Mouse (Mus musculus): ENCODE results near the gene Idh2. TPM values are rescaled to one million over a fixed set of nuclear protein-coding genes. Genes with fewer than 3 reads are reported as not detected.
"Not testable (repeated sequence)": the region's sequence is repeated elsewhere in the genome, so short reads cannot be mapped to it uniquely, and the experiment has no call there.

Idh2 gene
- total RNA-seq, 1 experiment = 108 TPM

- in situ Hi-C loops (cut with MboI; ENCODE audit: low sequenced_read_pairs in 2 of 2, unreplicated experiment in 2 of 2) = no loop called here
- H3K9me3 ChIP-seq (ENCODE audit: control insufficient read depth, insufficient read depth, low read depth, low read length) = no peaks in the 10 kb centered on the region
- H3K9ac ChIP-seq (ENCODE audit: insufficient read depth, low read depth, low read length, poor library complexity, severe bottlenecking) = no peak overlapping the region
- TF ChIP-seq MAFK (IDR thresholded peaks at IDR 0.05; ENCODE audit: insufficient read depth, low read depth, low read length) (no peak), ZC3H11A (IDR thresholded peaks at IDR 0.05; ENCODE audit: borderline replicate concordance, low read depth, low read length) (no peak), HCFC1 (IDR thresholded peaks at IDR 0.05; ENCODE audit: borderline replicate concordance, insufficient read depth, low read length) (no peak), ZNF384 (IDR thresholded peaks at IDR 0.05; ENCODE audit: low read depth, low read length) (no peak), CHD2 (IDR thresholded peaks at IDR 0.05; ENCODE audit: low read depth, low read length) (no peak)
- peaks cover 2 to 12% of the 10 kb centered on the region in 2 experiments; a peak in 1 of 4 replicates for H3K4me1 ChIP-seq (ENCODE audit: control insufficient read depth in 2 of 2, insufficient read depth in 2 of 2, low read length in 2 of 2, poor library complexity in 1 of 2)
- H3K4me3 ChIP-seq (ENCODE audit: insufficient read depth in 1 of 2, low read depth in 1 of 2, low read length in 2 of 2, poor library complexity in 1 of 2, severe bottlenecking in 1 of 2) = no peak overlapping the region
- no peak for DNase-seq (ENCODE audit: low read depth, low spot score)
- no peaks in the 10 kb centered on the region for H3K36me3 ChIP-seq (ENCODE audit: control insufficient read depth, insufficient read depth, low read length, poor library complexity, severe bottlenecking)
- no peak overlapping the region for H3K27ac ChIP-seq (ENCODE audit: insufficient read depth, low read depth, low read length, poor library complexity, severe bottlenecking)
Observed at GRCm38 (mm10) chr7:80138375-80138774, 23.2 kb upstream of the Idh2 start.

- Histone ChIP-seq H3K9ac (ENCODE audit: insufficient read depth, low read depth, low read length, poor library complexity, severe bottlenecking) (no peak overlapping the region), H3K4me3 (ENCODE audit: insufficient read depth in 1 of 2, low read depth in 1 of 2, low read length in 2 of 2, poor library complexity in 1 of 2, severe bottlenecking in 1 of 2) (no peak overlapping the region), H3K36me3 (ENCODE audit: control insufficient read depth, insufficient read depth, low read length, poor library complexity, severe bottlenecking) (no peaks in the 10 kb centered on the region), H3K27ac (ENCODE audit: insufficient read depth, low read depth, low read length, poor library complexity, severe bottlenecking) (no peak overlapping the region), H3K4me1 (ENCODE audit: control insufficient read depth in 2 of 2, insufficient read depth in 2 of 2, low read length in 2 of 2, poor library complexity in 1 of 2) (peaks cover 6% of the 10 kb centered on the region in 2 experiments; a peak in 2 of 4 replicates), H3K9me3 (ENCODE audit: control insufficient read depth, insufficient read depth, low read depth, low read length) (no peaks in the 10 kb centered on the region)
- TF ChIP-seq ZC3H11A (IDR thresholded peaks at IDR 0.05; ENCODE audit: borderline replicate concordance, low read depth, low read length) (no peak), MAFK (IDR thresholded peaks at IDR 0.05; ENCODE audit: insufficient read depth, low read depth, low read length) (no peak), ZNF384 (IDR thresholded peaks at IDR 0.05; ENCODE audit: low read depth, low read length) (no peak), HCFC1 (IDR thresholded peaks at IDR 0.05; ENCODE audit: borderline replicate concordance, insufficient read depth, low read length) (no peak), CHD2 (IDR thresholded peaks at IDR 0.05; ENCODE audit: low read depth, low read length) (no peak)
- DNase-seq (ENCODE audit: low read depth, low spot score) = no peak
- in situ Hi-C loops (cut with MboI; ENCODE audit: low sequenced_read_pairs in 2 of 2, unreplicated experiment in 2 of 2) = no loop called here
Observed at GRCm38 (mm10) chr7:80135173-80135532, 20.0 kb upstream of the Idh2 start.

- Histone ChIP-seq H3K9me3 (ENCODE audit: control insufficient read depth, insufficient read depth, low read depth, low read length) (no peaks in the 10 kb centered on the region), H3K9ac (ENCODE audit: insufficient read depth, low read depth, low read length, poor library complexity, severe bottlenecking) (no peak overlapping the region), H3K27ac (ENCODE audit: insufficient read depth, low read depth, low read length, poor library complexity, severe bottlenecking) (no peak overlapping the region), H3K4me3 (ENCODE audit: insufficient read depth in 1 of 2, low read depth in 1 of 2, low read length in 2 of 2, poor library complexity in 1 of 2, severe bottlenecking in 1 of 2) (no peak overlapping the region), H3K4me1 (ENCODE audit: control insufficient read depth in 2 of 2, insufficient read depth in 2 of 2, low read length in 2 of 2, poor library complexity in 1 of 2) (peaks cover 6 to 7% of the 10 kb centered on the region in 2 experiments; a peak in 2 of 4 replicates), H3K36me3 (ENCODE audit: control insufficient read depth, insufficient read depth, low read length, poor library complexity, severe bottlenecking) (no peaks in the 10 kb centered on the region)
- in situ Hi-C loops (cut with MboI; ENCODE audit: low sequenced_read_pairs in 2 of 2, unreplicated experiment in 2 of 2) = no loop called here
- TF ChIP-seq CHD2 (IDR thresholded peaks at IDR 0.05; ENCODE audit: low read depth, low read length) = no peak
- TF ChIP-seq ZNF384 (IDR thresholded peaks at IDR 0.05; ENCODE audit: low read depth, low read length) = no peak
- TF ChIP-seq HCFC1 (IDR thresholded peaks at IDR 0.05; ENCODE audit: borderline replicate concordance, insufficient read depth, low read length) = no peak
- TF ChIP-seq ZC3H11A (IDR thresholded peaks at IDR 0.05; ENCODE audit: borderline replicate concordance, low read depth, low read length) = no peak
- TF ChIP-seq MAFK (IDR thresholded peaks at IDR 0.05; ENCODE audit: insufficient read depth, low read depth, low read length) = no peak
- DNase-seq (ENCODE audit: low read depth, low spot score) = no peak
Observed at GRCm38 (mm10) chr7:80134454-80135172, 19.4 kb upstream of the Idh2 start.

GRCm38 (mm10) chr7:80132541-80132940, 17.3 kb upstream of the Idh2 start:
- peak; percentile 81 for DNase-seq (ENCODE audit: low read depth, low spot score)

GRCm38 (mm10) chr7:80131315-80131714, 16.1 kb upstream of the Idh2 start:
- in situ Hi-C loops (cut with MboI; ENCODE audit: low sequenced_read_pairs in 2 of 2, unreplicated experiment in 2 of 2); DNase-seq (ENCODE audit: low read depth, low spot score): not testable (repeated sequence)

More at GRCm38 (mm10) chr7:80132541-80132940, 17.3 kb upstream of the Idh2 start:
- Histone ChIP-seq H3K4me3 (ENCODE audit: insufficient read depth in 1 of 2, low read depth in 1 of 2, low read length in 2 of 2, poor library complexity in 1 of 2, severe bottlenecking in 1 of 2) (no peak overlapping the region), H3K9me3 (ENCODE audit: control insufficient read depth, insufficient read depth, low read depth, low read length) (no peaks in the 10 kb centered on the region), H3K27ac (ENCODE audit: insufficient read depth, low read depth, low read length, poor library complexity, severe bottlenecking) (no peak overlapping the region), H3K36me3 (ENCODE audit: control insufficient read depth, insufficient read depth, low read length, poor library complexity, severe bottlenecking) (no peaks in the 10 kb centered on the region), H3K4me1 (ENCODE audit: control insufficient read depth in 2 of 2, insufficient read depth in 2 of 2, low read length in 2 of 2, poor library complexity in 1 of 2) (peaks cover 13 to 14% of the 10 kb centered on the region in 2 experiments), H3K9ac (ENCODE audit: insufficient read depth, low read depth, low read length, poor library complexity, severe bottlenecking) (no peak overlapping the region)
- in situ Hi-C loops (cut with MboI; ENCODE audit: low sequenced_read_pairs in 2 of 2, unreplicated experiment in 2 of 2) = no loop called here
- TF ChIP-seq ZC3H11A (IDR thresholded peaks at IDR 0.05; ENCODE audit: borderline replicate concordance, low read depth, low read length) (peak; percentile 56), ZNF384 (IDR thresholded peaks at IDR 0.05; ENCODE audit: low read depth, low read length) (no peak; the same call in 1 of the 2 replicates)

More at GRCm38 (mm10) chr7:80131315-80131714, 16.1 kb upstream of the Idh2 start:
- not testable (repeated sequence) for H3K9me3 ChIP-seq (ENCODE audit: control insufficient read depth, insufficient read depth, low read depth, low read length); H3K9ac ChIP-seq (ENCODE audit: insufficient read depth, low read depth, low read length, poor library complexity, severe bottlenecking); H3K4me3 ChIP-seq (ENCODE audit: insufficient read depth in 1 of 2, low read depth in 1 of 2, low read length in 2 of 2, poor library complexity in 1 of 2, severe bottlenecking in 1 of 2); H3K36me3 ChIP-seq (ENCODE audit: control insufficient read depth, insufficient read depth, low read length, poor library complexity, severe bottlenecking)
- peak overlapping the region; percentile 100 for H3K27ac ChIP-seq (ENCODE audit: insufficient read depth, low read depth, low read length, poor library complexity, severe bottlenecking)
- H3K4me1 ChIP-seq (ENCODE audit: control insufficient read depth in 2 of 2, insufficient read depth in 2 of 2, low read length in 2 of 2, poor library complexity in 1 of 2) = peaks cover 18% of the 10 kb centered on the region in 2 experiments
